Mouse (Mus musculus): ENCODE results near the gene Gm5168.
"Not testable (repeated sequence)": the region's sequence is repeated elsewhere in the genome, so short reads cannot be mapped to it uniquely, and the experiment has no call there.

Gm5168 gene

DNA sequence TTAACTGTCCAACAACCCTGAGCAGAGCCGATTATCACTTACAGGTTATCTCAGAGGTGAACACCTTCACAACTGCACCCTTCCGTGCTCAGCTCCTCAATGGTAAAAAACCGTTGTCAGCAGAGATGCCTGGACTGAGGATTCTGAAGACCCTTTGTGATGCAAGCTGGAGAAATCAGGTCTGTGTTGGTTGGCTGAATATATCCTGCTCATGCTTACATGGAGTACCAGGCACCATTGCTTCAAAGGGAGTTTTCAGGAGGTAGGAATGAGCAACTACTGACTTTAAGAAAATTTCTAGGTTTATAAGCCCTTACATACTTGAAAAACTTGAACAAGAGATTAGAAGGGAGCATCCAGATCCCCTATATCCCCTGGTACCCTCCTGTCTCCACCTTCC is at the start of gene Gm5168:
Gene Gm5168 (minus strand): TSS at position 101 of the 400 bp plus-strand sequence.
- DNase-seq (ENCODE audit: low read depth): not testable (repeated sequence)

Data from c-Kit-positive CD71-positive TER-119-negative erythroid progenitor cells, embryonic 14.5 days (primary cell).